8 mouse cellular contexts compared by ENCODE assay signal in genomic region chr9:59290957-59291687, GRCm38 (mm10). TPM values are rescaled to one million over a fixed set of nuclear protein-coding genes. Genes with fewer than 3 reads are reported as not detected.
DNase-seq lines count a peak whose midpoint lies in the region; ATAC-seq lines count a peak whose summit lies in the region.

TSS of gene Adpgk (plus strand) at chr9:59291558.

- H3K27me3 ChIP-seq in heart, embryonic 10.5 days (ENCODE audit: insufficient read depth, poor library complexity, severe bottlenecking): no peaks in the 10 kb centered on the region
- no peaks in the 10 kb centered on the region for H3K27me3 ChIP-seq in kidney, embryonic 15.5 days

- ATAC-seq in erythroblast, adult 5-6 weeks (replicated peaks; ENCODE audit: low FRiP score, poor library complexity, severe bottlenecking): peak; percentile 96
- peak; percentile 99 for ATAC-seq in kidney, embryonic 15.5 days (replicated peaks; ENCODE audit: low FRiP score)
- peak; percentile 98 for ATAC-seq in monocyte, adult 5-6 weeks (replicated peaks; ENCODE audit: insufficient number of reproducible peaks, low FRiP score, low TSS enrichment, poor library complexity, severe bottlenecking)

- WGBS in heart, embryonic 10.5 days: under 1% methylated on average over 58 of the region's 58 CpGs
- 1% methylated on average over 58 of the region's 58 CpGs for WGBS in kidney, embryonic 15.5 days

- peak within 1 kb of the TSS; percentile 86 for H3K9ac ChIP-seq in kidney, embryonic 15.5 days

- H3K27ac ChIP-seq in heart, embryonic 10.5 days: peak within 1 kb of the TSS; percentile 98
- H3K27ac ChIP-seq in kidney, embryonic 15.5 days: peak within 1 kb of the TSS; percentile 91

- H3K9me3 ChIP-seq in heart, embryonic 10.5 days: no peaks in the 10 kb centered on the region
- no peaks in the 10 kb centered on the region for H3K9me3 ChIP-seq in kidney, embryonic 15.5 days (replicated peaks)

- peak within 1 kb of the TSS; percentile 100 for H3K4me3 ChIP-seq in heart, embryonic 10.5 days
- peak within 1 kb of the TSS; percentile 89 for H3K4me3 ChIP-seq in kidney, embryonic 15.5 days (replicated peaks)

- H3K4me2 ChIP-seq in kidney, embryonic 15.5 days: peak within 1 kb of the TSS; percentile 72

- DNase-seq in B cell, adult 2 months: peak; percentile 98
- peak; percentile 100 for DNase-seq in brain, adult 2 months (ENCODE audit: low read depth, low spot score)
- peak; percentile 99 for DNase-seq in heart, embryonic 10.5 days (ENCODE audit: low spot score)
- DNase-seq in liver: peak; percentile 99
- DNase-seq in spleen, postnatal 4 days (ENCODE audit: low spot score in 2 of 2): peak; percentile 98

- H3K4me1 ChIP-seq in heart, embryonic 10.5 days: peaks cover 34% of the 10 kb centered on the region
- H3K4me1 ChIP-seq in kidney, embryonic 15.5 days: peaks cover 17% of the 10 kb centered on the region

- no peaks in the 10 kb centered on the region for H3K36me3 ChIP-seq in heart, embryonic 10.5 days
- H3K36me3 ChIP-seq in kidney, embryonic 15.5 days: no peaks in the 10 kb centered on the region

RNA-seq across cellular contexts. Expression of gene Adpgk, which starts in this region (rescaled TPM):
- 79.5 and 126 TPM in 2 replicates for total RNA-seq in erythroblast, adult 5-6 weeks (2015; ENCODE audit: low replicate concordance)
- total RNA-seq in erythroblast, adult 5-6 weeks (2017; ENCODE audit: low replicate concordance): 71.7 and 75.5 TPM in 2 replicates
- polyA plus RNA-seq in heart, embryonic 10.5 days (2016; fragmentation: Nextera tagmentation; extraction: Ambion mirVana): 31.7 and 38.4 TPM in 2 replicates
- 38.5 and 39.2 TPM in 2 replicates for polyA plus RNA-seq in kidney, embryonic 15.5 days (2015; fragmentation: Nextera tagmentation; extraction: Ambion mirVana)
- 20.3 to 28.9 TPM (median 21.8 TPM) in 3 replicates for total RNA-seq in monocyte, adult 5-6 weeks (2017)

Comparison
In these comparisons a context has a peak if more than half of its experiments do, and no peak if none do; other contexts are left out.
1. Peak in every context shown above with its lines: DNase-seq, ATAC-seq, H3K4me3 ChIP-seq and H3K27ac ChIP-seq.